Mouse (Mus musculus): ENCODE results near the gene Slc8b1. TPM values are rescaled to one million over a fixed set of nuclear protein-coding genes. Genes with fewer than 3 reads are reported as not detected.

The Slc8b1 gene
- polyA plus RNA-seq, 1 experiment = 12.1 TPM

- Histone ChIP-seq H3K27me3 (ENCODE audit: control insufficient read depth, insufficient read depth, low read length) (no peaks in the 10 kb centered on the region), H3K36me3 (ENCODE audit: control insufficient read depth, insufficient read depth, low read length) (no peaks in the 10 kb centered on the region), H3K4me3 (ENCODE audit: low read depth, low read length) (no peak overlapping the region), H3K4me1 (ENCODE audit: control insufficient read depth, insufficient read depth, insufficient read length, low read length) (peaks cover 48% of the 10 kb centered on the region), H3K27ac (ENCODE audit: insufficient read depth, low read depth, low read length) (no peak overlapping the region)
- 55% methylated on average over 15 of the region's 15 CpGs for WGBS
- TF ChIP-seq POLR2A (IDR thresholded peaks at IDR 0.05; ENCODE audit: low read depth, low read length) = no peak
- no peak for TF ChIP-seq CTCF (IDR thresholded peaks at IDR 0.05; ENCODE audit: extremely low read depth, insufficient read length, insufficient replicate concordance, low read depth, low read length)
Measured at GRCm38 (mm10) chr5:120565171-120565905, 54.4 kb downstream of the Slc8b1 start.

DNA sequence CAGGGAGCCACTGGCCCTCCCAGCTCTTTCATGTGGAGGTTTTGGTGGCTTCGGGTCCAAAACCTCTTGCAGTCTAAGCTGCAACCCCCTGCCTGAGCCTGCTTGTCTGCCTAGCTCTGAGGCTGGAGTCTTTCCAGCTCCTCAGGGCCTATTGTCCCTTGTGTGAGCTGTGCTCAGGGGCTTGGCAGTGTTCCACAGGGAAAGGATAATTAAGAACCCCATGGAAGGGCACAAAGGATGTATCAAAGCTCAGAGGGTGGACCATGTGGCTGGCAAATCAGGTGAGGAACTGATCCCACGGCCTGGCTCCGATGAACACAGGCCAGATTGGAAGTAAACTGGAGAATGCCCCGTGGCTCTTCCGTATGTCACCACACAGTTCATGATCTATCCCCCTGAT lies 55.1 kb downstream of the Slc8b1 start:
- peaks cover 50% of the 10 kb centered on the region for H3K4me1 ChIP-seq (ENCODE audit: control insufficient read depth, insufficient read depth, insufficient read length, low read length)

DNA sequence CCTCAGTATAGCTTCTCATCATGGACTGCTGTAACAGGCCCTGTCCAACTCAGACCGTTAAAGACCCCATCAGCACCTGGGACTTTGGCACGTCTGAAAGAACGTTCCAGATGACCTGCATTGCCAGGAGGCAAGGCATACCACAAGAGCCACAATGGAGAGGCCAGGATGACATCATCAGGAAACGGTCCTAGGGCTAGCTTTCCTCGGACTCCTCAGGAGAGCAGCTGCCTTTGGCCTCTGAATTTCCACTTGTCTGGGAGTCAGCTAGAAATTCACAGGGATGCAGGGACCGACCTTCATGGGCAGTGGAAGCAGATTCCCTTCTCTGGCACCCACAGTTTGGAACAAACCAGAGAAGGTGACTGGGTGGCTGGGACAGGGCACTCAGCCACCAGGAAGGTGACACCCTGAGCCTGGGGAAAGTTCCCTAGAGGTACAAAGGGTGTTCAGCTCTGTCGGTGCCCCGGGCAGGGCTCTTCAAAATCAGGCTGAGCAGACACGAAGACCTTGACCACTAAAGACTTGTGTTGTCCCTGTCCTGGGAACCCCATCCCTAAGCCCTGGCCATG lies 55.8 kb downstream of the Slc8b1 start:
- no peak overlapping the region for H3K4me3 ChIP-seq (ENCODE audit: low read depth, low read length)
- no peak for TF ChIP-seq POLR2A (IDR thresholded peaks at IDR 0.05; ENCODE audit: low read depth, low read length)
- no peak for TF ChIP-seq CTCF (IDR thresholded peaks at IDR 0.05; ENCODE audit: extremely low read depth, insufficient read length, insufficient replicate concordance, low read depth, low read length)
- 31% methylated on average over 9 of the region's 9 CpGs for WGBS
- H3K27ac ChIP-seq (ENCODE audit: insufficient read depth, low read depth, low read length) = peak overlapping the region; percentile 51
- no peaks in the 10 kb centered on the region for H3K27me3 ChIP-seq (ENCODE audit: control insufficient read depth, insufficient read depth, low read length)
- peaks cover 51% of the 10 kb centered on the region for H3K4me1 ChIP-seq (ENCODE audit: control insufficient read depth, insufficient read depth, insufficient read length, low read length)
- no peaks in the 10 kb centered on the region for H3K36me3 ChIP-seq (ENCODE audit: control insufficient read depth, insufficient read depth, low read length)

More for the DNA sequence above, 55.1 kb downstream of the Slc8b1 start:
- H3K27me3 ChIP-seq (ENCODE audit: control insufficient read depth, insufficient read depth, low read length) = no peaks in the 10 kb centered on the region
- no peak for TF ChIP-seq POLR2A (IDR thresholded peaks at IDR 0.05; ENCODE audit: low read depth, low read length)
- no peak for TF ChIP-seq CTCF (IDR thresholded peaks at IDR 0.05; ENCODE audit: extremely low read depth, insufficient read length, insufficient replicate concordance, low read depth, low read length)
- H3K36me3 ChIP-seq (ENCODE audit: control insufficient read depth, insufficient read depth, low read length) = no peaks in the 10 kb centered on the region
- 31% methylated on average over 5 of the region's 5 CpGs for WGBS
- H3K27ac ChIP-seq (ENCODE audit: insufficient read depth, low read depth, low read length) = peak overlapping the region; percentile 51; the same call in 1 of the 2 replicates
- H3K4me3 ChIP-seq (ENCODE audit: low read depth, low read length) = no peak overlapping the region

DNA sequence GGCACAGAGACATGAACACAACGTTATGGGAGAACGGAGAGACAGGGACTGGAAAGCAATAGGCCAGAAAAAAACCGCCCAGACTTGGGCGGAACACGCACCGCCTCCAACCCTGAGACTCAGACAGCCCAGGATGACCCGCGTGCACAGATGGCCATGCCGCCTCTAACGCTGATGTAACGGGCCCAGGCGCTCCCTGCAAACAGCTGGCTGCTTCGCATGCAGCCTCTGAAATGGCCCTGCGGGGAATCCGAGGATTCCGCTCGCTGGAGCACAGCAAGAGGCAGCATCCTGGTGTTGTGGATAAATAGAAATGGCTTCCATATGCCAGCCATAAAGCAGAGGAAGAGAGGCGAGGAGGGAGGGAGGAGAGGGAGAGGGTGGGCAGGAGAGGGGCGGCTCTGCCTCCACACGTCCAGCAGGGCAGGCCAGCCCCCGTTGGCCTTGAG lies 56.3 kb downstream of the Slc8b1 start:
- Histone ChIP-seq H3K4me3 (ENCODE audit: low read depth, low read length) (no peak overlapping the region), H3K27me3 (ENCODE audit: control insufficient read depth, insufficient read depth, low read length) (no peaks in the 10 kb centered on the region), H3K4me1 (ENCODE audit: control insufficient read depth, insufficient read depth, insufficient read length, low read length) (peaks cover 52% of the 10 kb centered on the region), H3K36me3 (ENCODE audit: control insufficient read depth, insufficient read depth, low read length) (no peaks in the 10 kb centered on the region), H3K27ac (ENCODE audit: insufficient read depth, low read depth, low read length) (peak overlapping the region; percentile 51)
- 59% methylated on average over 21 of the region's 21 CpGs for WGBS
- TF ChIP-seq CTCF (IDR thresholded peaks at IDR 0.05; ENCODE audit: extremely low read depth, insufficient read length, insufficient replicate concordance, low read depth, low read length) = no peak
- TF ChIP-seq POLR2A (IDR thresholded peaks at IDR 0.05; ENCODE audit: low read depth, low read length) = peak; percentile 21; the same call in 1 of the 2 replicates

- no peaks in the 10 kb centered on the region; the same call in 1 of the 2 replicates for H3K36me3 ChIP-seq (ENCODE audit: control insufficient read depth, insufficient read depth, low read length)
- WGBS = 86% methylated on average over 14 of the region's 14 CpGs
- peak overlapping the region; percentile 9; the same call in 1 of the 2 replicates for H3K27ac ChIP-seq (ENCODE audit: insufficient read depth, low read depth, low read length)
- peaks cover 51% of the 10 kb centered on the region for H3K4me1 ChIP-seq (ENCODE audit: control insufficient read depth, insufficient read depth, insufficient read length, low read length)
- TF ChIP-seq POLR2A (IDR thresholded peaks at IDR 0.05; ENCODE audit: low read depth, low read length) (no peak), CTCF (IDR thresholded peaks at IDR 0.05; ENCODE audit: extremely low read depth, insufficient read length, insufficient replicate concordance, low read depth, low read length) (no peak)
- H3K4me3 ChIP-seq (ENCODE audit: low read depth, low read length) = no peak overlapping the region
- no peaks in the 10 kb centered on the region for H3K27me3 ChIP-seq (ENCODE audit: control insufficient read depth, insufficient read depth, low read length)
Measured at GRCm38 (mm10) chr5:120567761-120568211, 56.8 kb downstream of the Slc8b1 start.

DNA sequence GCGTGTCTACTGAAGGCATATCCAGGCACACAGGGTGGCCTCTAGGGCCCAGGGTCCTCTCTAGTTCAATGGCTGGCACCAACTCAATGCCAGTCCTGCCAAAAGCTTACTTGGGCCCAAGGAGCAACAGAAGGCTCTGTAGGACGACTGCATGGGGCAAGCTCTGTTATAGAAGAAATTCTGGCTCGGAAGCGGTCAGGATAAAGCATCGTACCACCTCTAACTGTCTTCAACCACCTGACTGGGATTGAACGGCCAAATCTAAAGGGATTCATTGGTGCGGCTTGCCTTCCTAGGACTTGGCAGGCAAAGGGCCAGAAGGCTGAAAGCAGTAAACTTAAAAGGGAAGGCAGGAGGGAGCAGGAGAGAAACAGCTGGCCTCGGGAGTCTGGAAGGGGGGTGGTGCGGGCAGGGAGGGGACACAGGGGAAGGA lies 57.4 kb downstream of the Slc8b1 start:
- 71% methylated on average over 9 of the region's 9 CpGs for WGBS
- TF ChIP-seq CTCF (IDR thresholded peaks at IDR 0.05; ENCODE audit: extremely low read depth, insufficient read length, insufficient replicate concordance, low read depth, low read length) (no peak), POLR2A (IDR thresholded peaks at IDR 0.05; ENCODE audit: low read depth, low read length) (no peak)
- Histone ChIP-seq H3K27me3 (ENCODE audit: control insufficient read depth, insufficient read depth, low read length) (no peaks in the 10 kb centered on the region), H3K27ac (ENCODE audit: insufficient read depth, low read depth, low read length) (no peak overlapping the region), H3K36me3 (ENCODE audit: control insufficient read depth, insufficient read depth, low read length) (no peaks in the 10 kb centered on the region; the same call in 1 of the 2 replicates), H3K4me3 (ENCODE audit: low read depth, low read length) (no peak overlapping the region), H3K4me1 (ENCODE audit: control insufficient read depth, insufficient read depth, insufficient read length, low read length) (peaks cover 47% of the 10 kb centered on the region)

DNA sequence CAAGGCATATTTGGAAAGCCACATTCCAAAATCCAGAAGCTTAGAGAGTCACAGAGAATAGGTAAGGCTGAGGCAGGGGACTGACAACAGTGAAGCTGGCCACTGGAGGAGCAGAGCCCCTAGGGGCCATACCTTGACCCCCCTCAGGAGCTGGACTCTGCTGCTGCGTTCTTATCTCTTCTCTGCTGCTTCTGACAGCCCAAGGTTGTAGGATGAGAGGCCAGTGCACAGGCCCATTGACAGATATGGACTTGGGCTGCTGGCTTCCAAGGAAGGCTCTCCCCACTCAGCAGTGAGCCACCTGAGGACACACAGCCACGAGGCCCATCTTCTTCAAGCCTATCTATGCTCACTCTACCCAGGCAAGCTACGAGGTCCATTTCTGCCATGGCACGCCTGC lies 58.0 kb downstream of the Slc8b1 start:
- 70% methylated on average over 4 of the region's 4 CpGs for WGBS

More for the DNA sequence above, 58.0 kb downstream of the Slc8b1 start:
- H3K27ac ChIP-seq (ENCODE audit: insufficient read depth, low read depth, low read length) = no peak overlapping the region
- H3K27me3 ChIP-seq (ENCODE audit: control insufficient read depth, insufficient read depth, low read length) = no peaks in the 10 kb centered on the region
- no peak for TF ChIP-seq POLR2A (IDR thresholded peaks at IDR 0.05; ENCODE audit: low read depth, low read length)
- no peak for TF ChIP-seq CTCF (IDR thresholded peaks at IDR 0.05; ENCODE audit: extremely low read depth, insufficient read length, insufficient replicate concordance, low read depth, low read length)
- peaks cover 42% of the 10 kb centered on the region for H3K4me1 ChIP-seq (ENCODE audit: control insufficient read depth, insufficient read depth, insufficient read length, low read length)
- H3K4me3 ChIP-seq (ENCODE audit: low read depth, low read length) = no peak overlapping the region
- H3K36me3 ChIP-seq (ENCODE audit: control insufficient read depth, insufficient read depth, low read length) = no peaks in the 10 kb centered on the region; the same call in 1 of the 2 replicates
